Mouse (Mus musculus) midbrain, embryonic 15.5 days (tissue): ENCODE results near the gene Rrp8. TPM values are rescaled to one million over a fixed set of nuclear protein-coding genes. Genes with fewer than 3 reads are reported as not detected.

ENCODE experiments used
- ATAC-seq: fragments of 200-750 bp; cut with Nextera tagmentation; replicated peaks from 2 replicates; pipeline ENCODE4 v1.8.0; 2017; ENCODE audit warnings: moderate TSS enrichment
- H3K27ac ChIP-seq: fragments of 300-500 bp; sonication (generic); 2 replicates; pipeline ENCODE4 v1.5.1; 2015; ENCODE audit warnings: mild to moderate bottlenecking, inconsistent platforms
- H3K27me3 ChIP-seq: fragments of 300-500 bp; sonication (generic); replicated peaks from 2 replicates; pipeline ENCODE4 v1.6.1; 2015; ENCODE audit warnings: inconsistent platforms
- H3K36me3 ChIP-seq: fragments of 300-500 bp; sonication (generic); replicated peaks from 2 replicates; pipeline ENCODE4 v1.6.1; 2015; ENCODE audit warnings: inconsistent platforms
- H3K4me1 ChIP-seq: fragments of 300-500 bp; sonication (generic); 2 replicates; pipeline ENCODE4 v1.6.1; 2015; ENCODE audit warnings: inconsistent platforms
- H3K4me2 ChIP-seq: fragments of 300-500 bp; sonication (generic); 2 replicates; pipeline ENCODE4 v1.6.1; 2015; ENCODE audit warnings: inconsistent platforms, mild to moderate bottlenecking, moderate library complexity
- H3K4me3 ChIP-seq: fragments of 300-500 bp; sonication (generic); 2 replicates; pipeline ENCODE4 v1.5.1; 2015; ENCODE audit warnings: mild to moderate bottlenecking, inconsistent platforms
- H3K9ac ChIP-seq: fragments of 300-500 bp; sonication (generic); 2 replicates; pipeline ENCODE4 v1.6.1; 2015; ENCODE audit warnings: mild to moderate bottlenecking, inconsistent platforms
- H3K9me3 ChIP-seq: fragments of 300-500 bp; sonication (generic); 2 replicates; pipeline ENCODE4 v1.6.1; 2016; ENCODE audit warnings: inconsistent platforms
- WGBS: fragments of 180-500 bp; shearing (Covaris S2); methylation state at CpG from one replicate; pipeline ENCODE4 v1.1.7; 2015; ENCODE audit warnings: mixed read lengths; 5-methylcytosine and 5-hydroxymethylcytosine counted together
- polyA plus RNA-seq: library from polyadenylated mRNA; unstranded; fragments of >200 nt; fragmentation: Nextera tagmentation; extraction: Ambion mirVana; gene quantifications from 2 replicates; pipeline ENCODE4 v1.2.1, GENCODE M21; 2015

Gene Rrp8
- polyA plus RNA-seq, 1 experiment from 2014 or later: 22.4 TPM

- Histone ChIP-seq H3K27ac (no peak overlapping the region), H3K9me3 (no peaks in the 10 kb centered on the region), H3K4me3 (no peak overlapping the region), H3K27me3 (no peaks in the 10 kb centered on the region), H3K4me1 (peaks cover 4% of the 10 kb centered on the region), H3K4me2 (no peak overlapping the region), H3K36me3 (peaks cover 20% of the 10 kb centered on the region; the same call in 1 of the 2 replicates), H3K9ac (no peak overlapping the region; the same call in 1 of the 2 replicates)
- WGBS: 23% methylated on average over 6 of the region's 6 CpGs
- ATAC-seq: no peak
Observed at GRCm38 (mm10) chr7:105728701-105729428, 8.3 kb downstream of the Rrp8 start.

GRCm38 (mm10) chr7:105726980-105727325 is 10.2 kb downstream of the Rrp8 start:
- no peaks in the 10 kb centered on the region for H3K9me3 ChIP-seq
- WGBS: 93% methylated on average over 4 of the region's 4 CpGs
- H3K4me2 ChIP-seq: no peak overlapping the region
- H3K4me3 ChIP-seq: no peak overlapping the region
- H3K27me3 ChIP-seq: no peaks in the 10 kb centered on the region
- H3K36me3 ChIP-seq: peaks cover 3% of the 10 kb centered on the region; the same call in 1 of the 2 replicates
- ATAC-seq: no peak
- H3K4me1 ChIP-seq: peaks cover 4% of the 10 kb centered on the region
- no peak overlapping the region for H3K9ac ChIP-seq
- H3K27ac ChIP-seq: peak overlapping the region; percentile 62

- H3K36me3 ChIP-seq: no peaks in the 10 kb centered on the region
- 80% methylated on average over 4 of the region's 4 CpGs for WGBS
- peak; percentile 90 for ATAC-seq
- no peaks in the 10 kb centered on the region for H3K9me3 ChIP-seq
- no peaks in the 10 kb centered on the region for H3K27me3 ChIP-seq
- H3K4me1 ChIP-seq: peaks cover 4% of the 10 kb centered on the region
- H3K4me2 ChIP-seq: no peak overlapping the region
- H3K9ac ChIP-seq: no peak overlapping the region
- H3K27ac ChIP-seq: peak overlapping the region; percentile 62
- H3K4me3 ChIP-seq: no peak overlapping the region
Observed at GRCm38 (mm10) chr7:105726144-105726979, 10.8 kb downstream of the Rrp8 start.

GRCm38 (mm10) chr7:105721916-105722315 is 15.3 kb downstream of the Rrp8 start:
- no peaks in the 10 kb centered on the region for H3K9me3 ChIP-seq
- no peak overlapping the region for H3K4me2 ChIP-seq
- ATAC-seq: no peak
- 66% methylated on average over 2 of the region's 2 CpGs for WGBS
- no peaks in the 10 kb centered on the region for H3K36me3 ChIP-seq
- no peak overlapping the region for H3K4me3 ChIP-seq
- H3K4me1 ChIP-seq: peaks cover 4% of the 10 kb centered on the region
- no peaks in the 10 kb centered on the region for H3K27me3 ChIP-seq
- no peak overlapping the region for H3K9ac ChIP-seq
- H3K27ac ChIP-seq: no peak overlapping the region

GRCm38 (mm10) chr7:105715366-105715765 is 21.8 kb downstream of the Rrp8 start:
- 59% methylated on average over 3 of the region's 3 CpGs for WGBS
- Histone ChIP-seq H3K27ac (no peak overlapping the region), H3K4me3 (no peak overlapping the region), H3K9ac (no peak overlapping the region), H3K4me1 (no peaks in the 10 kb centered on the region), H3K27me3 (no peaks in the 10 kb centered on the region), H3K4me2 (no peak overlapping the region), H3K36me3 (no peaks in the 10 kb centered on the region), H3K9me3 (no peaks in the 10 kb centered on the region)
- no peak for ATAC-seq

GRCm38 (mm10) chr7:105708733-105709132 is 28.5 kb downstream of the Rrp8 start:
- Histone ChIP-seq H3K4me1 (no peaks in the 10 kb centered on the region), H3K4me2 (no peak overlapping the region), H3K27ac (no peak overlapping the region), H3K27me3 (no peaks in the 10 kb centered on the region), H3K36me3 (no peaks in the 10 kb centered on the region), H3K4me3 (no peak overlapping the region), H3K9ac (no peak overlapping the region), H3K9me3 (no peaks in the 10 kb centered on the region)
- no peak for ATAC-seq
- WGBS: 95% methylated on average over 5 of the region's 5 CpGs

- Histone ChIP-seq H3K27ac (no peak overlapping the region), H3K4me2 (no peak overlapping the region), H3K36me3 (no peaks in the 10 kb centered on the region), H3K4me1 (no peaks in the 10 kb centered on the region), H3K27me3 (no peaks in the 10 kb centered on the region), H3K9ac (no peak overlapping the region), H3K4me3 (no peak overlapping the region), H3K9me3 (no peaks in the 10 kb centered on the region)
- ATAC-seq: no peak
- 86% methylated on average over 4 of the region's 4 CpGs for WGBS
Observed at GRCm38 (mm10) chr7:105703816-105704215, 33.4 kb downstream of the Rrp8 start.

- ATAC-seq: no peak
- Histone ChIP-seq H3K36me3 (no peaks in the 10 kb centered on the region), H3K27me3 (no peaks in the 10 kb centered on the region), H3K4me1 (no peaks in the 10 kb centered on the region), H3K9me3 (no peaks in the 10 kb centered on the region), H3K27ac (no peak overlapping the region), H3K9ac (no peak overlapping the region), H3K4me2 (no peak overlapping the region), H3K4me3 (no peak overlapping the region)
- WGBS: 86% methylated on average over 16 of the region's 16 CpGs
Observed at GRCm38 (mm10) chr7:105703184-105703583, 34.0 kb downstream of the Rrp8 start.

GRCm38 (mm10) chr7:105690875-105691274 is 46.3 kb downstream of the Rrp8 start:
- WGBS: 68% methylated on average over 1 of the region's 1 CpGs
- H3K9me3 ChIP-seq: no peaks in the 10 kb centered on the region

GRCm38 (mm10) chr7:105685541-105686197 is 51.5 kb downstream of the Rrp8 start:
- Histone ChIP-seq H3K27me3 (no peaks in the 10 kb centered on the region), H3K27ac (no peak overlapping the region), H3K36me3 (no peaks in the 10 kb centered on the region), H3K4me3 (no peak overlapping the region), H3K9ac (no peak overlapping the region), H3K9me3 (no peaks in the 10 kb centered on the region), H3K4me1 (no peaks in the 10 kb centered on the region), H3K4me2 (peak overlapping the region; percentile 24)
- 8% methylated on average over 13 of the region's 13 CpGs for WGBS
- peak; percentile 90 for ATAC-seq

More at GRCm38 (mm10) chr7:105690875-105691274, 46.3 kb downstream of the Rrp8 start:
- no peak for ATAC-seq
- Histone ChIP-seq H3K9ac (no peak overlapping the region), H3K27ac (no peak overlapping the region), H3K36me3 (no peaks in the 10 kb centered on the region), H3K4me1 (no peaks in the 10 kb centered on the region), H3K4me3 (no peak overlapping the region), H3K4me2 (no peak overlapping the region), H3K27me3 (no peaks in the 10 kb centered on the region)
